Mouse (Mus musculus) gonadal fat pad, adult 2 months (tissue): ENCODE data around the gene Jtb. TPM values are rescaled to one million over a fixed set of nuclear protein-coding genes. Genes with fewer than 3 reads are reported as not detected.

Experiments used
- DNase-seq: peaks from one replicate; pipeline ENCODE4 v3.0.0-alpha.2; 2012; ENCODE audit warnings: low read depth
- polyA plus RNA-seq: library from polyadenylated mRNA; depleted of rRNA; stranded (reverse); fragments of >200 nt; gene quantifications from 2 replicates; pipeline ENCODE4 v1.2.3, GENCODE M21; 2012

Jtb gene
- polyA plus RNA-seq, 1 experiment, result 68.4 TPM

- DNase-seq, result no peak
Measured at GRCm38 (mm10) chr3:90263121-90263771, 31.8 kb downstream of the Jtb start.

DNA sequence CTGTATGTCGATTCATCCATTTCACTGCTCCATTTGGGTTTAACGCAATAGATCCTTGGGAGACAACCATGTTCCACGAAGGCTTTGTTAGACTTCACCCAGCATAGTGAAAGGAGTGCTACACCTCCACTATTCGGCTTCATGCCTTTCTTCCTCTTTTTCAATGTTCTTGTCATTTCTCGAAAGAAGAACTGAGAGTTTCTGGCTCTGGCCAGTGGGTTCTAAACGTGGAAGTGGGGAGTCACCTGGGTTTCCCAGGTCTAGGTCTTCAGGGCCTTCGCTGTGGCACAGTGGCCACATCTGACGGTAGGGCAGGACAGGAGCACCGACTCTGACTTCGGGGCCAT, 33.3 kb downstream of the Jtb start:
- no peak for DNase-seq

DNA sequence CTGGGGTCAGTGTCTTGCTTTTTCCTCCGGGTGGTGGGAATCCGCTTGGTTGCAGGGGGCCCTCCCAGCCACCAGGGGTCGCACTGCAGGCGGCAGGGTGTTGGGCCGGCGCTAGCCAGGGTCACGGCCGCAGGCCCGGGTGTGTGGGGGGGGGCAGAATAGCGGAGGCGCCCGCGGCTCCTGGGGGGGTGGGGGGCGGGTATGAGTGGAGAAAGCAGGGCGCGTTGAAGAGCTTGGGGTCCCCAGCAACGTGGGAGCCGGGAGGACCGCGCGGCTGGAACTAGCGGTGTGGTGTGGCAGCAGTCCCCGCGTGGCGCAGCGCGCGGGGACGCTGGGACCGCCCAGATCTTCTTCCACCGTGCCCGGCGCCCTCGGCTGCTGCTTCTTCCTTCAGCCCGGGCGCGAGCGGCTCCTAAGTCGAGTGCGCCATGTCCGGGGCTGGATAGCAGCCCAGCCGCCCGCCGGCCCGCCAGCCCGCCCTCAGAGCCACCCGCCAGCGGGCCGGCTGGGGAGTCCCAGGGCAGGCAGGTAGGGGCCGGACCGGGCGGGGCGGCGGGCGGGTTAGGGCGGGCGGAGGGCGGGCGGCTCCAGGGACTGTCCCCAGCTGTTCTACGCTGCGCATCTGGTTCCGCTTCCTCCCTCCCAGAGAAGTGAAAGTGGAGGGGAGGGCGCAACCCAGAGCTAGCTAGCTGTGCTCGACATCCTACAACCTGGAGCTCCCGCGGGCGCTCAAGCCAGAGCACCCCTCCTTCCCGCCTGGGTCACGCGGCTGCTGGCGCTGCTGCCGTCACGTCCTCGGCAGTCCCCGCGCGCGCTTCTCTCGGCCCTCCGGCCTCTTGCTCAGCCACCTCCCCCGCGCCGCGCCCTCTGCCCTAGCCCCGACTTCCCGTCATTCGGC, 33.9 kb downstream of the Jtb start, which contains the start of gene Dennd4b:
TSS of gene Dennd4b (plus strand) at position 152 of the 898 bp plus-strand sequence.
- no peak for DNase-seq

GRCm38 (mm10) chr3:90265932-90266741, 34.7 kb downstream of the Jtb start:
- DNase-seq, result no peak

GRCm38 (mm10) chr3:90266901-90267775, 35.7 kb downstream of the Jtb start:
- no peak for DNase-seq

DNA sequence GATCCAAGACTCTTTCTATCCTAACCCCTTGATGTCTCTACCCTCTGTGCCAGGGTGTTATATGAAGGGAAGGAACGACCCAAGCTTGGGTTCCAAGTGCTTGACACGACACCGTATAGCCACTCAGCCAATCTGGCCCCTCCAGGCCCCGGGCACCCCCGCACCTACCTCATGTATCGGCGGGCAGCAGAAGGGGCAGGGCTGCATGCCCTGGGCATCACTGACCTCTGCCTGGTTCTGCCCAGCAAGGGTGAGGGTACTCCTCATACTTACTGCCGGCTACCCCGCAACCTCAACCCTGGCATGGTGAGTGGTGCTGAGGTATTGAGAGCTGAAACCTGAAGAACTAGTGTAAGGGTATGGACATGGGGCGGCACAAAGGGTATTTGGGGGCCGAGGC, 36.8 kb downstream of the Jtb start:
- DNase-seq, result no peak

DNA sequence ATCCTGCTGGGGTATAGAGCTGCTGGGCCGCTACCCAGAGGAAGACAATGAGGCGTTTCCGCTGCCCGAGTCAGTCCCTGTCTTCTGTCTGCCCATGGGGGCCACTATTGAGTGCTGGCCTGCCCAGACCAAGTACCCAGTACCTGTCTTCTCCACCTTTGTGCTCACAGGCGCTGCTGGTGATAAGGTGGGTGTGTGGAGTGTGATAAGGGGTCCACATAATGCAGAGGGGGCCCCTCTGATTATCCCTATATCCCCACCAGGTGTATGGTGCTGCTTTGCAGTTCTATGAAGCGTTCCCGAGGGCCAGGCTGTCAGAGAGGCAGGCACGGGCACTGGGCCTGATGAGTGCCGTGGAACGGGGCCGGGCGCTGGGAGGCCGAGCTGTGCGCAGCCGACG, 37.6 kb downstream of the Jtb start:
- DNase-seq, result no peak

DNA sequence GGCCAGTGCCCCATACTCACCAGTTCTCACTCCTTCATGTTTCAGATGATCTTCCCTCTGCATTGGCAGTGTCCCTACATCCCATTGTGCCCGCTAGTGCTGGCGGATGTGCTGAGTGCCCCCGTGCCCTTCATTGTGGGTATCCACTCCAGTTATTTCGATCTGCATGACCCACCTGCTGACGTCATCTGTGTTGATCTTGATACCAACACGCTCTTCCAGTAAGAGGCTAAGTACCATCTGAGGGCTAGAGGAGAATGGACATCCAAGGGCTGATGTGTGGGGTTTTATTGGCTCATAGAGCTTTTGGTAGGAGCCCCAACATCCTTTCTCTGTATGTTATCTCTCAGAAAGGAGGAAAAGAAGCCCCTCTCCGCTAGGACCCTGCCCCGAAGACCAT, 39.4 kb downstream of the Jtb start:
- no peak for DNase-seq

DNA sequence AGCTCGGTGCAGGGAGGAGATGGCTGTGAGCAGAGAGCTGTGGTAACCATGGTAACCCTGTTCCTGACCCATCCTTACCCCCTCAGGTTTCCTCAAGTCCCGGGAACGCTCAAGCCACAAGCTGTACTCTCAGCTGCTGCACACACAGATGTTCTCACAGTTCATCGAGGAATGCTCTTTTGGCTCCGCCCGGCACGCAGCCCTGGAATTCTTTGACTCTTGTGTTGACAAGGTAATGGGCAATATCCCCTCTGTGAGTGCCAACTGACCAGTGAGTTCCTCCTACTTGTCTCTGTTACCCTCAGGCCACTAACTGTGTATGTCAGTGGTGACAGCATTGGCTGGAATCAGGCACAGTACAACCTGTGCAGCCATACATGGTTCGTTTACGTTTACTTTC, 40.8 kb downstream of the Jtb start:
- no peak for DNase-seq

- no peak for DNase-seq
Measured at GRCm38 (mm10) chr3:90273855-90274254, 42.5 kb downstream of the Jtb start.

DNA sequence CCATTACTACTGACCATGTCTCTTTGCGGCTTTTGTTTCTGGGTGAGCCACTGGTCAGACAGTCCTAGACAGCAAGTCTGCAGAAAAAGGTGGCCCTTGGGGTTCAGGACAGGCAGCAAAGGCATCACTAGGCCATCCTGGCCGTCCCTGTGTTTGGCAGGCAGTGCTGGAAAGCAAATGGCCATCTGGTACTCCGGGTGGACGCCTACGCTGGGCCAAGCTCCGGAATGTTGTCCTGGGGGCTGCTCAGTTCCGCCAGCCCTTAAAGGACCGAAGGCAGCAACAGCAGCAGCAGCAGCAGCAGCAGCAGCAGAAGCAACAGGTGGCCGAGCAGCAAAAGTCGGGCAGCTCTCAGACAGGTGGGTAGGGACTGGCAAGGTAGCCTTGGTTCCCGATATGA, 43.9 kb downstream of the Jtb start:
- DNase-seq, result no peak

DNA sequence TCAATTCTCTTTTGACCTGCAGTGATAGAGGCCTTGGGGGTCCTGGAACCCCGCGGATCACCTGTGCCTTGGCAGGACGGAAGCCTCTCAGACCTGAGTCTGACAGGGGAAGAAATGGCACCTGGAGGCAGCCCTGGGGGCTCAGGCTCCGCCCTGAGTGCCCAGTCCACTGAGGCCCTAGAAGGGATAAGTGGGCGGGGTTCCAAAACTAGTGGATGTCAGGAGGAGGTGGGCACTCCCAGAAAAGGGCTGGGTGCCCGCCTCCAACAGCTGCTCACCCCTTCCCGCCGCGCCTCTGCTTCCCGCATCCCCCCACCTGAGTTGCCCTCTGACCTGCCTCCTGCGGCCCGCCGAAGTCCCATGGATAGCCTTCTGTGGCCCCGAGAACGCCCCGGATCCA, 45.5 kb downstream of the Jtb start:
- DNase-seq, result no peak

DNA sequence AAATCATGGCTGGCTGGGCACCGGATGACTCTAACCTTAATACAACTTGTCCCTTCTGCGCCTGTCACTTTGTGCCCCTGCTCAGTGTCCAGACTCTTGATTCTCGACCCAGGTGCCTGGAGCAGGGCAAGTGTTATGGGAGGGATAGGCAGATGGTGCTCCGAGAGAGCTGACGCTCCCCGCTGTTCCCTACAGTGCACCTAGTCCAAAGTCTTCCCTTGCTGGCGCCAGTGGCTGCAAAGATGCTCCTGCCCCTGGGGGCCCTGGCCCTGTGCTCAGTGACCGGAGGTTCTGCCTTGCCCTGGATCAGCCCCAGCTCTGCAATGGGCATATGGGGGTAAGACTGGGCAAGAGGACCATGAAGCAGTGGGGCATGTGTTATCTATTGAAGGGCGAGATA, 46.4 kb downstream of the Jtb start:
- DNase-seq, result no peak

DNA sequence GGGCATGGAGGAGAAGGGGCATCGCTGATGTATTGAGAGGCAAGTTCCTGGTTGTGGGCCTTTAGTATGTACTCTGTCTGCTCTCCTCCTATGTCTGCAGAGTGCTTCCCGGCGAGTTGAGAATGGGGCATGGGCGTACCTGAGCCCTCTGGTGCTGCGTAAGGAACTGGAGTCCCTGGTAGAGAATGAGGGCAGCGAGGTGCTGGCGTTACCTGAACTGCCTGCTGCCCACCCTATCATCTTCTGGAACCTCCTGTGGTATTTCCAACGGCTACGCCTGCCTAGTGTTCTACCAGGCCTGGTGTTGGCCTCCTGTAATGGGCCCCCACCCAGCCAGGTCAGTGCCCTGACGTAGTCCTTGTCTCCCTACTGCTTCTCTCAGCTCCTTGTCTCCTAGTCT, 46.8 kb downstream of the Jtb start:
- DNase-seq, result no peak

GRCm38 (mm10) chr3:90279216-90279615, 47.8 kb downstream of the Jtb start:
- DNase-seq, result no peak

- DNase-seq, result no peak
Measured at GRCm38 (mm10) chr3:90279743-90280142, 48.3 kb downstream of the Jtb start.

DNA sequence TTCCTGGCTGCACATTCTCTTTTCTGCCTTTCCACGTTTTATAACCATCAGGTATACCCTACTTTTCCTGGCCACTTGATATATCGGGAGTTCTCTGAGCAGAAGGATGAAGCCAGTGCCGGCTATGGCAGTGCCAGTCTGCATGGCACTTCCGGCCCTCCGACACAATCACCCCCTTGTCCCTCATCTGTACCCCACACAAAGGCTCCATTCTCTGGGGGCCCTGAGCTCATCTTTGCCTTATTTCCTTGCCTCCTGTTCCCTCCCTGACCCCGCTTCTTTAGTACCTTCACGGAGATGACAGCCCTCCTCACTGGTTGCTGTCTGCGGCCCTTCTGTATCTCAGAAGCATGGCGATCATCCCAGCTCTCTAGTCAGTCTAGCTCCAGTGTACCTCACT, 49.3 kb downstream of the Jtb start:
- DNase-seq, result no peak

GRCm38 (mm10) chr3:90284150-90284549, 52.8 kb downstream of the Jtb start:
- DNase-seq, result no peak
